Mouse (Mus musculus) cortical plate, adult 2 months (tissue): Measurements from ENCODE around the gene Kirrel3. TPM values are rescaled to one million over a fixed set of nuclear protein-coding genes. Genes with fewer than 3 reads are reported as not detected.

ENCODE experiments used
- H3K27ac ChIP-seq: fragments of 200-500 bp; 2 replicates; pipeline ENCODE4 v1.5.1; 2012; ENCODE audit warnings: low read length, control low read depth, inconsistent platforms; ENCODE audit not compliant: insufficient read depth
- H3K4me1 ChIP-seq: fragments of 200-500 bp; 2 replicates; pipeline ENCODE4 v1.6.1; 2011; ENCODE audit warnings: low read length; ENCODE audit not compliant: control insufficient read depth, insufficient read depth
- H3K4me3 ChIP-seq: fragments of 200-500 bp; 2 replicates; pipeline ENCODE4 v1.5.1; 2011; ENCODE audit warnings: mild to moderate bottlenecking, low read length, control low read depth; ENCODE audit not compliant: insufficient read depth
- CTCF ChIP-seq: fragments of 200-500 bp; IDR thresholded peaks from 2 replicates; pipeline ENCODE4 v1.5.1; 2011; ENCODE audit warnings: mild to moderate bottlenecking, control low read depth, low read length; ENCODE audit not compliant: insufficient read depth; ENCODE audit errors: extremely low read depth
- POLR2A ChIP-seq: fragments of 200-500 bp; IDR thresholded peaks from 2 replicates; pipeline ENCODE4 v1.6.1; 2011; ENCODE audit warnings: mild to moderate bottlenecking, low read length, control low read depth; ENCODE audit not compliant: insufficient read depth; ENCODE audit errors: extremely low read depth
- polyA plus RNA-seq: library from polyadenylated mRNA; depleted of rRNA; stranded (reverse); fragments of >200 nt; gene quantifications from 2 replicates; pipeline ENCODE4 v1.2.3, GENCODE M21; 2012

The Kirrel3 gene
- polyA plus RNA-seq, 1 experiment = 23.1 TPM

DNA sequence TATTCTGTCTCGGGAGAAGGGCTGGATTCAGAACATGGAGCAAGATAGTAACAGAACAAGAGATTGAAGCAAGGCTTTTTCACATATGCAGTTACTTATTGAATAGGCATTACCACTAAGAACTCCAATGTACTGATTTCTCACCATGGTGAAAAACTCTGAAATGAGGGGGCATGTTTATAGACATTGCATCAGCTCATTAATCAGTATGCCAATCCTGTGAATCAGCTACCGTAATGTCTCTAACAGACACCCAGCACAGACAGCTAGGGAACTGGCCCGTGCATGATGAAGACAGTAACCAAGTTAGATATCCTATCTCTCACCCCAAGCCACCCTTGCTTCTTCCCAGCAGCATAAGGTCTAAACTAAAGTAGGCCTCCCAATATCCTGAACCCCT is 492.5 kb downstream of the Kirrel3 start:
- no peak overlapping the region for H3K27ac ChIP-seq
- H3K4me3 ChIP-seq = no peak overlapping the region
- H3K4me1 ChIP-seq = no peaks in the 10 kb centered on the region
- TF ChIP-seq POLR2A = no peak
- no peak for TF ChIP-seq CTCF

DNA sequence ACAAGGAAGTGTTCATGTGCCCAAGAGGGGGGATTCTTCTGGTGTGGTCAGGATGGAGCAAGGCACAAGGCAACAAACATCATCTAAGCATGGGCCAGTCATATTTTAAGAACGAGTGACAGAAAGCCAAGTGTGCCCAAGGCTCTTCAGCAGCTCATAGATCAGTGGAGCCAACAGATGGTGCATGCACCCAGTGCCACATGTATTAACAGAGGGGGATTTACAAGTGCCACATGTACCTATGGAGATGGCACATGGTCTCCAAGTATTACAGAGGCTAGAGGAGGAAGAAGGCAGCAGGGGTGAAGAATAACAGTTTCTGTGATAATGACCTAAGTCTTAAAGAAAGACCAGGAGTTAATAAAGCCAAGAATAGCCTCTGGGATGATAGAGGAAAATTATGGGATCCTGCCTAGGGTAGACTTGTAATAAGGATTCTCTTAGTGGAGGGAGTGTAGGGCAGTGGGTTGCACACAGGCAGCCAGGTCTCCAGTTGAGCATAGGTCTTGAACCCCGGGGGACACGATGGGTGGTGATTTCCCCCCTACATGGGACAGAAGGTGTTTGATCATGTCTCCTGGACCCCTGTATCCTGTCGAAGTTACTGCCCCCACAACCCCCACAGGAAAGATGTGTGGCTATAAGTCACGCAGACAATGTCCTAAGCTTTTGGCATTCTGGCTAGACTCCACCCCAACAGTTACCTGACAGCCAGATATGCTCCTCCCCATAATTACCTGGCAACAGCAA is 495.0 kb downstream of the Kirrel3 start:
- no peak overlapping the region for H3K27ac ChIP-seq
- H3K4me1 ChIP-seq = no peaks in the 10 kb centered on the region
- TF ChIP-seq POLR2A (no peak), CTCF (no peak)
- H3K4me3 ChIP-seq = no peak overlapping the region

DNA sequence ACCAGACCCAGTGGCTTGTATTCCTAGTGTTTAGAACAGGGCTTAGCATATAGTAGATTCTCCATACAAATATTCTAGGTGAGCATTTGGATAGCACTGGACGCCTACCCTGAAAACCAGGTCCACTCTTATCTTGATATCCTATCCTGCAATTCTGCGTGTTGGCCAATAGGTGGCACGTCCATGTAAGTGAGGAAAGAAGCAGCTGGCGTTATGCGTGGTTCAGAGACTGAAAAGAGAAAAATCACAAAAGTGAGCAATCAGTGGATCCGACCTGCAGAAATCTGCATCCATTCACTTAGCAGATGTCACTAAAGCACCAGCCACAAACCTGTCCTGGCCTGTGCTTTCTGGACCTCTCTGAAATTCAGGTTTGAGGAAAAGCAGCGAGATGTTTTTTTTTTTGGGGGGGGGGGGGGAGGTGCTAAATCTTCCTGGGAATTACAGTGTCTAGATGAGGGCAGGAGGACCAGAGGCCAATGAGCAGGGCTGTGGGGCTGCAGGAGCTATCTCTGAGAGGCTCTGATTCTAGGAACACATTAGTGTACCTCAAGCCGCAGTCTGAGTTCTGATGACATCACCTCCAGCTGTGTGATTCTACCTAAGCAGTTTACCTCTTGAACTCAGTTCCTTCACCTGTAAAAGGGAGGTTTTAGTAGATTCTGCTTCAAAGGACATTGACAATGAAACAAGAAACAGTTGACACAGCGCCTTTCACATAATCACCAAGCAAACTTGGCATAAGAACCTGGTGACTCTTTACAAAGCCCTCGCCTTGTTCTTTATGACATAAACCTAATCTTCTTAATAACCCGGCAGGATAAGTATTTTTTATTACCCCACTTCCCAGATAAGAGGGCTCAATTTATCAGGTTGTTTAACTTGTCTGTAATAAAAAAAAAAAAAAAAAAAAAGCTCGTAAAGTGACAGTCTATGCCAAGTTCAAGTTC is 498.1 kb downstream of the Kirrel3 start:
- H3K4me1 ChIP-seq = no peaks in the 10 kb centered on the region
- TF ChIP-seq POLR2A (no peak), CTCF (peak; percentile 86)
- no peak overlapping the region for H3K4me3 ChIP-seq
- no peak overlapping the region for H3K27ac ChIP-seq

DNA sequence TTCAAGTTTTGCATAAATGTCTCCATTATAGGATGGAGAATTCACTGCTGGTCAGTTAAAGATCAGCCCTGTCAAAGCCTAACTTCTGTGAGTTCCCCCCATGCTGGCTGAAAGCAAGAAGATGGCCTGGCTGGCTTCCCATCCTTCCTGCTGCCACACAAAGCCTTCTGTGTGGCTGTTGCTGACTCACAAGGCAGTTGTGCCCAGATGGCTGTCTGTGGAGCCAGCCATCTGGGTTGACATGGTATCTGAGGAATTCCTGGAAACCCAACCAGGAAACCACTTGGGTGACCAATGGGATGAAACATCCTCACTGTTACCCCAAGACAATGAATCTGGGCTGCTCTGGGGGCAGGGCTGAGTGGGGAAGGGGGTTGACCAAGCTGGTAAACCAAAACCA is 500.5 kb downstream of the Kirrel3 start:
- no peak for TF ChIP-seq POLR2A
- no peak for TF ChIP-seq CTCF
- H3K4me1 ChIP-seq = no peaks in the 10 kb centered on the region
- H3K4me3 ChIP-seq = no peak overlapping the region
- H3K27ac ChIP-seq = no peak overlapping the region

DNA sequence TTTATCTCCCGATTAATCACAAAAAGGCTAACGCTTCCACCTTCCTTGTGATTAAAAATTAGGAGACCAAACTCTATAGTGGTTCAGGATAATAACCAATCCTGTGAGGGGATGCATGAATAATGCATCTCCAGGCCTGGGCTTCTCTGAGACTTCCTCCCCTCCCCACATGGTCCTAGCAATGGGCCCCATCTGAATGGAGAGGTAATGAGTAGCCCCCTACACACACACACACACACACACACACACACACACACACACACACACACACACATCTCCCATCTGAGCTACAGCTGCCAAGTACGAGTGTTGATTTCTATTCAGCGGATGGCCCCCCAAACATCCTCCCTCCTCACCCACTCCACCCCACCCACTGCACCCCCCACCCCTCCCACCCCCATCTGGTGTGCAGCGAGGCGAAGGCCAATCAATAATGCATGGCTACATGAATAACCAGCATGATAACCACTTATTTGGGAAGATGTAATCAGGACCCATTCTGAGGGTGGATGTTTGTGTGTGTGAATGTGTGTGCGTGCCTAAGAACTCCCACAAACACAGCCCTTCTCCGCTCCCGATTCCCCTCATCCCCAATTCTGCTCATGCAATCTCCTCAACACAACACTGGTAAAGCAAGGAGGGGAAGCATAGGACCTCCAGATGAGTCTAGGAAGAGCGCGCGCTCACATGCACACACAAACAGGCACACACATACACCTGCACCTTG is 501.9 kb downstream of the Kirrel3 start:
- no peak overlapping the region for H3K27ac ChIP-seq
- no peak for TF ChIP-seq CTCF
- TF ChIP-seq POLR2A = no peak
- no peak overlapping the region for H3K4me3 ChIP-seq
- no peaks in the 10 kb centered on the region for H3K4me1 ChIP-seq

DNA sequence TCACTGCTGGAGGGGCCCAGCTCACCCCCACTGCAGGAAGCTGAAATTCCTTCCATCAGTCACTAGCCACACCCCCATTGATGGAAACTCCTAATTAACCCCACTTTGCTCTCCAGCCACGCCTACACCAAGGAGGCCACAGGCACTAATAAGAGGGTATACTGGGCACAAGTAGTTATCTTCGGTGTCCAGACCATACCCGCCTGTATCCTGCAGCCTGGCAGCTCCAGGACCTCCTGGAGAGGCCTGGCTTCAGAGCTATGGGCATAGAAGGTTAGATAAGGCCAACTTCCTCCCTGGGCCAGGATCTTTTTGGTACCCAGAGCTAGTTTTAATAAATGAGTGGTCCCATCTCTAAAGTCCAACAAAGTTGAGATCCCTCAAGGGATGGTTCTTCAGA is 503.0 kb downstream of the Kirrel3 start:
- no peak overlapping the region for H3K4me3 ChIP-seq
- H3K27ac ChIP-seq = no peak overlapping the region
- TF ChIP-seq CTCF (no peak), POLR2A (no peak)

DNA sequence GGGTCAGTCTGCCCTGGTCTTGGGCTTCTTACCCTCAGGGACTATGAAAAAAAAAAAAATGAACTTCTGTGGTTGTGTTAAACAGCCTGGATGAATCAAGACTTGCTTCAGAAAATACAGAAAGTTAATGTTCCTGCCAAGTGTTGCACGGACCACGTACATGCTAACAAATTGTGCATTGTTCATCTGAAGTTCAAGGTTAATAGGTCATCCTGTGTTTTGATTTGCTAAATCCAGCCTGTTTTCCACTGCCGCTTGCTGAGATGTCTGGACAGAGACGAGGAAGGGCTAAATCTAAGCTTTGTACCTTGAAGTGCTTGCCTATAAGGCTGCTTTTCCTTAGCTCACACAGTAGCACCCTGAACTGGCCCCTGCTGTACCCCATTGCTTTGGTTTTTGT is 506.5 kb downstream of the Kirrel3 start:
- Histone ChIP-seq H3K4me1 (0 out of 2 replicates have a peak, but pooled peaks cover 1% of the 10 kb centered on the region), H3K27ac (no peak overlapping the region), H3K4me3 (no peak overlapping the region)
- no peak for TF ChIP-seq POLR2A
- no peak for TF ChIP-seq CTCF

More for the DNA sequence above, 503.0 kb downstream of the Kirrel3 start:
- no peaks in the 10 kb centered on the region for H3K4me1 ChIP-seq

DNA sequence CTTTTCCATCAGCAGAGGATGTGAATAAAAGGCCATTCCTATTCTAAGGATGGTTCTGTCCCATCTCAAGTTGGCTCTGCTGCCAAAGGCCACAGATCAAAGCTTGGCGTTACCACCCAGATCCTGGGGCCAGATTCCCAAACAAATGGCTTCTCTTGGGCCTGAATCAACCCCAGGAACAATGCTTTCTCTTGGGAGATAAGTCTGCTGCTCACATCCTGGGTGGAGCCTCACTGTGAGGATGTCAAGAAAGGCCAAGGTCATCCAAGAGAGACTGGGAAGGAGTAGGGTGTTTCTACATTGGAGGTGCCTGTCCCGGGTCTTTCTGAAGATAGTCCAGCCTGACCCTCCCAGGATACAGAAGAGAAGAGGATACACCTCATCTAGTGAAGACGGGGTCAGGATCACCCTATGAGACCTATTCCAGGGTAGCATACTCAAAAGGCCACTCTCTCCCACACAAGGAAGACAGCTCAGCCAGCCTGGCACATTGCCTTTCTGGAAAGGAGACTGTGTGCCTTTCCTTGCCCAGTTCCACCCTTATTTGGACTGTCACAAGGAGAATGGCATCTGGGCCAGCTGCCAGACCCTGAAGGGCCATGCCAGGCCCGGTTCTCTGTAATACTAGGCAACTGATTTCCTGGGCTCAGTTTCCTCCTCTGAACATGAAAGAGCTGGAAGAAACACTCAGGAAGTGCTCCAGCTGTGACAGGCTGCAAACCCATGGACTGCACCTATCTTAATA is 507.9 kb downstream of the Kirrel3 start:
- Histone ChIP-seq H3K4me1 (0 out of 2 replicates have a peak, but pooled peaks cover 1% of the 10 kb centered on the region), H3K27ac (peak overlapping the region; percentile 69; the same call in 1 of the 2 replicates), H3K4me3 (no peak overlapping the region)
- TF ChIP-seq CTCF (no peak), POLR2A (no peak)
